Mouse (Mus musculus): Measurements from ENCODE around the gene Gm10801. TPM values are rescaled to one million over a fixed set of nuclear protein-coding genes. Genes with fewer than 3 reads are reported as not detected.
"Not testable (repeated sequence)": the region's sequence is repeated elsewhere in the genome, so short reads cannot be mapped to it uniquely, and the experiment has no call there.

The Gm10801 gene
- total RNA-seq (2017), result 99.5 to 299 TPM (median 196 TPM) in 3 replicates

GRCm38 (mm10) chr2:98661937-98662336 lies at the start of gene Gm10801:
Gm10801 (plus strand) TSS chr2:98662237.
- ATAC-seq (replicated peaks; ENCODE audit: insufficient number of reproducible peaks, low FRiP score, low TSS enrichment, poor library complexity, severe bottlenecking), result not testable (repeated sequence)

- not testable (repeated sequence) for ATAC-seq (replicated peaks; ENCODE audit: insufficient number of reproducible peaks, low FRiP score, low TSS enrichment, poor library complexity, severe bottlenecking)
Observed at GRCm38 (mm10) chr2:98667201-98667600, 5.2 kb downstream of the Gm10801 start, which contains the start of gene Gm10800. Gm10800 (minus strand) TSS chr2:98667301.

- ATAC-seq (replicated peaks; ENCODE audit: insufficient number of reproducible peaks, low FRiP score, low TSS enrichment, poor library complexity, severe bottlenecking), result no peak
Observed at GRCm38 (mm10) chr2:98697533-98697932, 35.5 kb downstream of the Gm10801 start.

Other genes starting within 250 kb of the Gm10801 start
- 2,260 to 7,914 TPM (median 4,464 TPM) in 3 replicates for gene Gm10800, start 5.1 kb downstream of the Gm10801 start, total RNA-seq (2017)

Data from monocyte, adult 5-6 weeks (primary cell).